Mouse (Mus musculus): Measurements from ENCODE around the gene Per2. TPM values are rescaled to one million over a fixed set of nuclear protein-coding genes. Genes with fewer than 3 reads are reported as not detected.

Per2 gene
- total RNA-seq, 1 experiment, result 0.58 TPM

- no peaks in the 10 kb centered on the region for H3K36me3 ChIP-seq (ENCODE audit: control insufficient read depth, insufficient read depth, low read length, poor library complexity, severe bottlenecking)
- H3K27ac ChIP-seq (ENCODE audit: insufficient read depth, low read depth, low read length, poor library complexity, severe bottlenecking), result no peak overlapping the region
- no peak for DNase-seq (ENCODE audit: low read depth, low spot score)
- H3K9ac ChIP-seq (ENCODE audit: insufficient read depth, low read depth, low read length, poor library complexity, severe bottlenecking), result no peak overlapping the region
- no peaks in the 10 kb centered on the region for H3K9me3 ChIP-seq (ENCODE audit: control insufficient read depth, insufficient read depth, low read depth, low read length)
- in situ Hi-C loops (cut with MboI; ENCODE audit: low sequenced_read_pairs in 2 of 2, unreplicated experiment in 2 of 2), result no loop called here
- no peaks in the 10 kb centered on the region; a peak in 1 of 4 replicates for H3K4me1 ChIP-seq (ENCODE audit: control insufficient read depth in 2 of 2, insufficient read depth in 2 of 2, low read length in 2 of 2, poor library complexity in 1 of 2)
- TF ChIP-seq CHD2 (IDR thresholded peaks at IDR 0.05; ENCODE audit: low read depth, low read length), result no peak
- no peak for TF ChIP-seq ZNF384 (IDR thresholded peaks at IDR 0.05; ENCODE audit: low read depth, low read length)
- TF ChIP-seq HCFC1 (IDR thresholded peaks at IDR 0.05; ENCODE audit: borderline replicate concordance, insufficient read depth, low read length), result no peak
- no peak for TF ChIP-seq MAFK (IDR thresholded peaks at IDR 0.05; ENCODE audit: insufficient read depth, low read depth, low read length)
- H3K4me3 ChIP-seq (ENCODE audit: insufficient read depth in 1 of 2, low read depth in 1 of 2, low read length in 2 of 2, poor library complexity in 1 of 2, severe bottlenecking in 1 of 2), result peak overlapping the region; percentile 62 to 90; a peak in 3 of 4 replicates
These were observed 782 bp downstream of the Per2 start for GRCm38 (mm10) chr1:91458223-91458861.

- no peak for DNase-seq (ENCODE audit: low read depth, low spot score)
- no peaks in the 10 kb centered on the region; a peak in 1 of 4 replicates for H3K4me1 ChIP-seq (ENCODE audit: control insufficient read depth in 2 of 2, insufficient read depth in 2 of 2, low read length in 2 of 2, poor library complexity in 1 of 2)
- TF ChIP-seq MAFK (IDR thresholded peaks at IDR 0.05; ENCODE audit: insufficient read depth, low read depth, low read length) (no peak), HCFC1 (IDR thresholded peaks at IDR 0.05; ENCODE audit: borderline replicate concordance, insufficient read depth, low read length) (no peak), ZC3H11A (IDR thresholded peaks at IDR 0.05; ENCODE audit: borderline replicate concordance, low read depth, low read length) (no peak), CHD2 (IDR thresholded peaks at IDR 0.05; ENCODE audit: low read depth, low read length) (no peak), ZNF384 (IDR thresholded peaks at IDR 0.05; ENCODE audit: low read depth, low read length) (no peak)
- H3K9ac ChIP-seq (ENCODE audit: insufficient read depth, low read depth, low read length, poor library complexity, severe bottlenecking), result no peak overlapping the region
- H3K4me3 ChIP-seq (ENCODE audit: insufficient read depth in 1 of 2, low read depth in 1 of 2, low read length in 2 of 2, poor library complexity in 1 of 2, severe bottlenecking in 1 of 2), result no peak overlapping the region
- H3K36me3 ChIP-seq (ENCODE audit: control insufficient read depth, insufficient read depth, low read length, poor library complexity, severe bottlenecking), result no peaks in the 10 kb centered on the region
- no peaks in the 10 kb centered on the region for H3K9me3 ChIP-seq (ENCODE audit: control insufficient read depth, insufficient read depth, low read depth, low read length)
- no peak overlapping the region for H3K27ac ChIP-seq (ENCODE audit: insufficient read depth, low read depth, low read length, poor library complexity, severe bottlenecking)
- in situ Hi-C loops (cut with MboI; ENCODE audit: low sequenced_read_pairs in 2 of 2, unreplicated experiment in 2 of 2), result no loop called here
These were observed 1.4 kb downstream of the Per2 start for GRCm38 (mm10) chr1:91457698-91458097.

- Histone ChIP-seq H3K4me1 (ENCODE audit: control insufficient read depth in 2 of 2, insufficient read depth in 2 of 2, low read length in 2 of 2, poor library complexity in 1 of 2) (no peaks in the 10 kb centered on the region; a peak in 1 of 4 replicates), H3K27ac (ENCODE audit: insufficient read depth, low read depth, low read length, poor library complexity, severe bottlenecking) (no peak overlapping the region), H3K9me3 (ENCODE audit: control insufficient read depth, insufficient read depth, low read depth, low read length) (no peaks in the 10 kb centered on the region), H3K4me3 (ENCODE audit: insufficient read depth in 1 of 2, low read depth in 1 of 2, low read length in 2 of 2, poor library complexity in 1 of 2, severe bottlenecking in 1 of 2) (no peak overlapping the region), H3K9ac (ENCODE audit: insufficient read depth, low read depth, low read length, poor library complexity, severe bottlenecking) (no peak overlapping the region), H3K36me3 (ENCODE audit: control insufficient read depth, insufficient read depth, low read length, poor library complexity, severe bottlenecking) (no peaks in the 10 kb centered on the region)
- in situ Hi-C loops (cut with MboI; ENCODE audit: low sequenced_read_pairs in 2 of 2, unreplicated experiment in 2 of 2), result no loop called here
- DNase-seq (ENCODE audit: low read depth, low spot score), result no peak
- no peak for TF ChIP-seq MAFK (IDR thresholded peaks at IDR 0.05; ENCODE audit: insufficient read depth, low read depth, low read length)
- no peak for TF ChIP-seq HCFC1 (IDR thresholded peaks at IDR 0.05; ENCODE audit: borderline replicate concordance, insufficient read depth, low read length)
- TF ChIP-seq ZC3H11A (IDR thresholded peaks at IDR 0.05; ENCODE audit: borderline replicate concordance, low read depth, low read length), result no peak
These were observed 2.0 kb downstream of the Per2 start for GRCm38 (mm10) chr1:91457116-91457515.

GRCm38 (mm10) chr1:91456301-91456801 is 2.8 kb downstream of the Per2 start:
- H3K4me1 ChIP-seq (ENCODE audit: control insufficient read depth in 2 of 2, insufficient read depth in 2 of 2, low read length in 2 of 2, poor library complexity in 1 of 2), result no peaks in the 10 kb centered on the region; a peak in 1 of 4 replicates
- no peak for DNase-seq (ENCODE audit: low read depth, low spot score)
- no peak overlapping the region for H3K9ac ChIP-seq (ENCODE audit: insufficient read depth, low read depth, low read length, poor library complexity, severe bottlenecking)
- TF ChIP-seq MAFK (IDR thresholded peaks at IDR 0.05; ENCODE audit: insufficient read depth, low read depth, low read length), result no peak
- TF ChIP-seq CHD2 (IDR thresholded peaks at IDR 0.05; ENCODE audit: low read depth, low read length), result no peak
- no peak for TF ChIP-seq HCFC1 (IDR thresholded peaks at IDR 0.05; ENCODE audit: borderline replicate concordance, insufficient read depth, low read length)
- no peak for TF ChIP-seq ZC3H11A (IDR thresholded peaks at IDR 0.05; ENCODE audit: borderline replicate concordance, low read depth, low read length)
- H3K9me3 ChIP-seq (ENCODE audit: control insufficient read depth, insufficient read depth, low read depth, low read length), result no peaks in the 10 kb centered on the region
- no peak overlapping the region for H3K27ac ChIP-seq (ENCODE audit: insufficient read depth, low read depth, low read length, poor library complexity, severe bottlenecking)
- H3K36me3 ChIP-seq (ENCODE audit: control insufficient read depth, insufficient read depth, low read length, poor library complexity, severe bottlenecking), result no peaks in the 10 kb centered on the region
- in situ Hi-C loops (cut with MboI; ENCODE audit: low sequenced_read_pairs in 2 of 2, unreplicated experiment in 2 of 2), result no loop called here
- H3K4me3 ChIP-seq (ENCODE audit: insufficient read depth in 1 of 2, low read depth in 1 of 2, low read length in 2 of 2, poor library complexity in 1 of 2, severe bottlenecking in 1 of 2), result no peak overlapping the region
